Mouse (Mus musculus): Measurements from ENCODE around the gene Epb41l4b. TPM values are rescaled to one million over a fixed set of nuclear protein-coding genes. Genes with fewer than 3 reads are reported as not detected.

The Epb41l4b gene
- polyA plus RNA-seq, 1 experiment from 2014 or later, result 1.4 TPM

DNA sequence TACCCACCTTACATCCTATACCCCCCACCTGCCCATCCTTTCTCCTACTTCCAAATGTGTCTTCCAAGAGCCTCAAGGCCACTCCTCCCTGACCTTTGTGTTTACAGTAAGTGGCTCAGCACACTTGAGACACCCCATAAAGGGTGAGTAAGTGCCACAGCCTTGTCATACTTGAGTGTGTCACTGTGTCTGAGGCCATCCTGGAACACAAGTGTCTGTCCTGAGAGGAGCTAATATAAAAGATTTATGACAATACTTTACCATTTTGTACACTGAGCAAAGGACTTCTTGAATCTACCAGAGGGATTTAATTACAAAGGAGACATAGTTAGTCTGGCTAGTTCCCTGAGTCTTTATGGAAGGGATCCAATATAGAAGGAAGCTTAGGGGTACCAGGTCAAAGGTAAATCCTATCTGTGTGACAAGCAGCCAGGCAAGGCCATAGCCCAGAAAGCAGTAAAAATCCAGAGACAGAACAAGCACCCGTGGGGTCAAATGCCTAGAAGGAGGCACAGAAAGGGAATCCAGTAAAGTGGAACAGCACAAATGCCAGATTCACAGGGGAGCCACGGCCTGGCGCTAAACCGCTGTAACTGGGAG lies 2.9 kb downstream of the Epb41l4b start:
- H3K27me3 ChIP-seq (ENCODE audit: control insufficient read depth, insufficient read depth, low read depth, low read length), result peaks cover 43% of the 10 kb centered on the region
- no peak overlapping the region for H3K27ac ChIP-seq (ENCODE audit: low read length)
- peaks cover 19% of the 10 kb centered on the region for H3K4me1 ChIP-seq (replicated peaks; ENCODE audit: control insufficient read depth, insufficient read depth, low read length)
- no peak for ATAC-seq (ENCODE audit: low read depth)
- H3K36me3 ChIP-seq (ENCODE audit: control insufficient read depth, insufficient read depth, low read length), result no peaks in the 10 kb centered on the region
- WGBS, result 61% methylated on average over 4 of the region's 4 CpGs
- no peak overlapping the region for H3K4me2 ChIP-seq (ENCODE audit: low read depth, low read length)
- no peaks in the 10 kb centered on the region for H3K9me3 ChIP-seq (ENCODE audit: control insufficient read depth, low read length)
- H3K9ac ChIP-seq (ENCODE audit: low read length), result no peak overlapping the region
- no peak overlapping the region for H3K4me3 ChIP-seq (ENCODE audit: low read length)

DNA sequence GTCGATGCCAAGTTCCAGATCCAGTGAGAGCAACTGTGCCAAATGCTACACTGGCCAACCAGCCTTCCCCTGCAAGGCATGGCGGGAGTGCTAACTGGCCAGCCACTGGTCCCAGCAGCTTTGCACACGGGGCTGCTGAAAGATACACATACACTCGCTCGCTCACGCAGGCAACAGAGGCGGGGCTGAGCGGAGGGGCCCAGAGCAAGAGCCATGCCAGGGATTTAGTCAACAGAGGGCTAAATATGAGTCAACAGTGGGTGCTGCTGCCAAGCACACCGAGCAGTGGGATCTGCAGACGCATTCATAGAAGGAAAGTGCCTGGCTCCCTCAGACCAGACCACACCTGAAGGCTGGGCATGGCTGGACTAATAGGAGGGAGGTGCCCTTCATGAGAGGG lies 3.8 kb downstream of the Epb41l4b start:
- H3K27me3 ChIP-seq (ENCODE audit: control insufficient read depth, insufficient read depth, low read depth, low read length), result peaks cover 35% of the 10 kb centered on the region
- no peaks in the 10 kb centered on the region for H3K36me3 ChIP-seq (ENCODE audit: control insufficient read depth, insufficient read depth, low read length)
- 39% methylated on average over 10 of the region's 10 CpGs for WGBS
- H3K9me3 ChIP-seq (ENCODE audit: control insufficient read depth, low read length), result no peaks in the 10 kb centered on the region
- H3K27ac ChIP-seq (ENCODE audit: low read length), result no peak overlapping the region
- 0 out of 2 replicates have a peak overlapping the region, but pooled peaks have one; percentile 5 for H3K4me3 ChIP-seq (ENCODE audit: low read length)
- ATAC-seq (ENCODE audit: low read depth), result peak; percentile 49
- peaks cover 19% of the 10 kb centered on the region for H3K4me1 ChIP-seq (replicated peaks; ENCODE audit: control insufficient read depth, insufficient read depth, low read length)
- H3K4me2 ChIP-seq (ENCODE audit: low read depth, low read length), result peak overlapping the region; percentile 18; the same call in 1 of the 2 replicates
- no peak overlapping the region for H3K9ac ChIP-seq (ENCODE audit: low read length)

DNA sequence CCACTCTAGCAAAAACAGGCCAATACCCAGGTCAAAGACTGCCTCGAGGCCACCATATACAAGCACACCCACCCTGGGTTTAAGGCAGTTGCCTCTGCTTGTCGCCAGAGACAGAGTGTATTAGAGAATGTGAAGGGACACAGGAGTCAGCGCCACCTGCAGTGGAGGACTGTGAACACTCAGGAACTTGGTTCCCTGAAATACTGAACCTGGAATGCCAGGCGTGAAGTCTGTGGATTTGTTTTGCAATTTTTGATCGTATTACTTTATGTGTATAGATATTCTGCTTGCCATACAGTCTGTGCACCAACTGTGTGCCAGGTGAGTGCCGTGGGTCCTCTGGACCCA lies 5.2 kb downstream of the Epb41l4b start:
- Histone ChIP-seq H3K9ac (ENCODE audit: low read length) (no peak overlapping the region), H3K27ac (ENCODE audit: low read length) (no peak overlapping the region), H3K4me2 (ENCODE audit: low read depth, low read length) (no peak overlapping the region), H3K36me3 (ENCODE audit: control insufficient read depth, insufficient read depth, low read length) (no peaks in the 10 kb centered on the region), H3K4me3 (ENCODE audit: low read length) (no peak overlapping the region), H3K9me3 (ENCODE audit: control insufficient read depth, low read length) (no peaks in the 10 kb centered on the region), H3K4me1 (replicated peaks; ENCODE audit: control insufficient read depth, insufficient read depth, low read length) (peaks cover 17% of the 10 kb centered on the region), H3K27me3 (ENCODE audit: control insufficient read depth, insufficient read depth, low read depth, low read length) (peaks cover 35% of the 10 kb centered on the region)
- ATAC-seq (ENCODE audit: low read depth), result no peak
- WGBS, result 66% methylated on average over 6 of the region's 6 CpGs

DNA sequence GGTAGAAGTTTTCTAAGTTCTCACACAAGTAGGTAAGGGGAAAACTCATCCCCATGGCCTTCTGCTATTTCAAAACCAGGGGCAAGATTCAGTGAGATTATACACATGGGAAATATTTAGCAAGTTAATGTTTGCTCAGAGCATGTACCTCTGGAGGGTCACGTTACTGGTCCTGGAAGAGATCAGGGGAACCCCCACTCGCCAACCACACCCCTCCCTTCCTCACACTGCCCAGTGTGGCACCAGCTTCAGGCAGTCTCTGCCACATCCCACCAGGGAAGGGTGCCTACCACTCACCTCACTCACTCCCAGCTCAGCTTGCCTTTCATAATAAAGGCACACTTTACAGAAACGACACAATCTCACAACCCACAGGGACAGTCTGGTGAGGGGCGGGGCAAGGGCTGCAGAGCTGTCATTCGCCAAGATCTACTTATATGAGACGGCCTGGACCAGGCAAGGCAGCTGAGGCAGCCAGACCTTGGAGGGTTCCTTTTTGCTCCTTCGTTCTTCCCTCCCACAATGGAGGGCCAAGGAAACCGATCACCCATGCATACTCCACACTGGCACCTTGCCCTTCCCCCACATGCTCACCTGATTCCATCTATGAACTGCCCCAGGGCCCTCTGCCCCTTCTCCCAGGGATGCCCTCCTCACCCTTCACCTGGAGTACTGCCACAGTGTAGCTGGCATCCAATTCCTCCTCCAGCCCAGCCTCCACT lies 5.7 kb downstream of the Epb41l4b start:
- Histone ChIP-seq H3K36me3 (ENCODE audit: control insufficient read depth, insufficient read depth, low read length) (no peaks in the 10 kb centered on the region), H3K9me3 (ENCODE audit: control insufficient read depth, low read length) (no peaks in the 10 kb centered on the region), H3K4me2 (ENCODE audit: low read depth, low read length) (no peak overlapping the region), H3K27me3 (ENCODE audit: control insufficient read depth, insufficient read depth, low read depth, low read length) (peaks cover 31% of the 10 kb centered on the region), H3K27ac (ENCODE audit: low read length) (no peak overlapping the region), H3K4me3 (ENCODE audit: low read length) (no peak overlapping the region), H3K4me1 (replicated peaks; ENCODE audit: control insufficient read depth, insufficient read depth, low read length) (peaks cover 15% of the 10 kb centered on the region), H3K9ac (ENCODE audit: low read length) (no peak overlapping the region)
- 52% methylated on average over 8 of the region's 8 CpGs for WGBS
- no peak for ATAC-seq (ENCODE audit: low read depth)

DNA sequence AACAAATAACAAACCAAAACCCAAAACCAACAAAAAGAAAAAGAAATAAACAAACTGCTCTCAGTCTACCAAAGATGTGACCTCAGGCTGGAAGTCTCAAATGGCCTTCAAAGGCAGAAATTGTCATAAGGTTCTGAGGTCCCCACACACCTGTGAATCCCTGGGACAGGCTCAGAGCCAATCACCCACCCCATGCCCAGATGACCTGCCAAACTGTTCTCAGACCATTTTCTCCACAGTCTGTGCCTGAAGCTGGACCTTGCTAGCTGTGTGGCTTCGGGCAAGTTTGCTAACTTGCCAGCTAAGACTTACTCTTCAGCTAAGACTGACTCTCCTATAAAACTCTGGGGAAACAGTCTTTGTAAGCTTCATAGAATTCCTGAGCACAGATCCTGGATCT lies 7.8 kb downstream of the Epb41l4b start:
- WGBS, result 83% methylated on average over 1 of the region's 1 CpGs
- peaks cover 10% of the 10 kb centered on the region for H3K27me3 ChIP-seq (ENCODE audit: control insufficient read depth, insufficient read depth, low read depth, low read length)
- H3K27ac ChIP-seq (ENCODE audit: low read length), result no peak overlapping the region
- no peak for ATAC-seq (ENCODE audit: low read depth)
- H3K4me2 ChIP-seq (ENCODE audit: low read depth, low read length), result no peak overlapping the region
- no peaks in the 10 kb centered on the region for H3K9me3 ChIP-seq (ENCODE audit: control insufficient read depth, low read length)
- no peak overlapping the region for H3K4me3 ChIP-seq (ENCODE audit: low read length)
- H3K4me1 ChIP-seq (replicated peaks; ENCODE audit: control insufficient read depth, insufficient read depth, low read length), result peaks cover 6% of the 10 kb centered on the region; the same call in 1 of the 2 replicates
- H3K36me3 ChIP-seq (ENCODE audit: control insufficient read depth, insufficient read depth, low read length), result no peaks in the 10 kb centered on the region
- no peak overlapping the region for H3K9ac ChIP-seq (ENCODE audit: low read length)

DNA sequence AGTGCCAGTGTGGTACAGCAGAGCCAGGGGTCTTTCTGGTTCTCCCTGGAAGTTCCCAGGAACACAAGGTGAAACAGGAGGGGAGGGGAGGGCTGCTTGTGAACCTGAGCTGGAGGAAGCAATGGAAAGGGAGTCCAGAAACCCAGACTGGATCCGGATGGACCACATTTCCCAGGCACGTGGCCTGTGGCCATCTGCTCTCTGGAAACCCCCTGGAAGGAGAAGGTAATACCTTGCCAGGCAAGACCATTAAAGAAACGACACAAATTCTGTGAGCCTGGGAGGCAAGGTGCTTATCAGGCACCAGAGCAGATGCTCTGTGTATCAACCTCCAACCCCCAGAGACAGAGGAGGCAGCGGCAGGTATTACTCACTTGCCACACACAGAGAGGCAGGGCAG lies 8.7 kb downstream of the Epb41l4b start:
- Histone ChIP-seq H3K27me3 (ENCODE audit: control insufficient read depth, insufficient read depth, low read depth, low read length) (peaks cover 4% of the 10 kb centered on the region), H3K4me3 (ENCODE audit: low read length) (no peak overlapping the region), H3K36me3 (ENCODE audit: control insufficient read depth, insufficient read depth, low read length) (no peaks in the 10 kb centered on the region), H3K4me2 (ENCODE audit: low read depth, low read length) (no peak overlapping the region), H3K4me1 (replicated peaks; ENCODE audit: control insufficient read depth, insufficient read depth, low read length) (peaks cover 6% of the 10 kb centered on the region; the same call in 1 of the 2 replicates), H3K27ac (ENCODE audit: low read length) (no peak overlapping the region), H3K9me3 (ENCODE audit: control insufficient read depth, low read length) (no peaks in the 10 kb centered on the region), H3K9ac (ENCODE audit: low read length) (no peak overlapping the region)
- ATAC-seq (ENCODE audit: low read depth), result no peak
- 47% methylated on average over 4 of the region's 4 CpGs for WGBS

DNA sequence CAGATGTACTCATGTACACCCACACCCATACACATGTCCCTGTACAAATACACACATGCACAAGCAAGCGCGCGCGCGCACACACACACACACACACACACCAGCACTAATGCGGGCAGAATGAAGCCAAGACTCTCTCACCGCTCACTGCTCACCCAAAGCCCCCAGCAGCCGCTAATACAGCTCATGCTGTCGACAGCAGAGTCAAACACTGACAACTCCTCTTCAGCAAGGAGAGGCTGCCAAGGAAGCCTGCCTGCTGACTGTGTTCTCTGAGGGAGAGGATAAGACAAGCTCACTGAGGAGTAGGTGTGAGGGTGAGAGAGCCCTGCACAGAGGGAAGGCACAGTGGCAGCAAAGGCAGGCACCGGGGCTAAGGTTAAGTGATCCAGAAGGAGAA lies 11.4 kb downstream of the Epb41l4b start:
- H3K4me1 ChIP-seq (replicated peaks; ENCODE audit: control insufficient read depth, insufficient read depth, low read length), result peaks cover 4% of the 10 kb centered on the region; the same call in 1 of the 2 replicates
- no peak overlapping the region for H3K4me2 ChIP-seq (ENCODE audit: low read depth, low read length)
- 74% methylated on average over 10 of the region's 10 CpGs for WGBS
- H3K9me3 ChIP-seq (ENCODE audit: control insufficient read depth, low read length), result no peaks in the 10 kb centered on the region
- H3K27ac ChIP-seq (ENCODE audit: low read length), result no peak overlapping the region
- H3K36me3 ChIP-seq (ENCODE audit: control insufficient read depth, insufficient read depth, low read length), result no peaks in the 10 kb centered on the region
- ATAC-seq (ENCODE audit: low read depth), result no peak
- H3K27me3 ChIP-seq (ENCODE audit: control insufficient read depth, insufficient read depth, low read depth, low read length), result no peaks in the 10 kb centered on the region; the same call in 1 of the 2 replicates
- H3K4me3 ChIP-seq (ENCODE audit: low read length), result no peak overlapping the region
- H3K9ac ChIP-seq (ENCODE audit: low read length), result no peak overlapping the region

DNA sequence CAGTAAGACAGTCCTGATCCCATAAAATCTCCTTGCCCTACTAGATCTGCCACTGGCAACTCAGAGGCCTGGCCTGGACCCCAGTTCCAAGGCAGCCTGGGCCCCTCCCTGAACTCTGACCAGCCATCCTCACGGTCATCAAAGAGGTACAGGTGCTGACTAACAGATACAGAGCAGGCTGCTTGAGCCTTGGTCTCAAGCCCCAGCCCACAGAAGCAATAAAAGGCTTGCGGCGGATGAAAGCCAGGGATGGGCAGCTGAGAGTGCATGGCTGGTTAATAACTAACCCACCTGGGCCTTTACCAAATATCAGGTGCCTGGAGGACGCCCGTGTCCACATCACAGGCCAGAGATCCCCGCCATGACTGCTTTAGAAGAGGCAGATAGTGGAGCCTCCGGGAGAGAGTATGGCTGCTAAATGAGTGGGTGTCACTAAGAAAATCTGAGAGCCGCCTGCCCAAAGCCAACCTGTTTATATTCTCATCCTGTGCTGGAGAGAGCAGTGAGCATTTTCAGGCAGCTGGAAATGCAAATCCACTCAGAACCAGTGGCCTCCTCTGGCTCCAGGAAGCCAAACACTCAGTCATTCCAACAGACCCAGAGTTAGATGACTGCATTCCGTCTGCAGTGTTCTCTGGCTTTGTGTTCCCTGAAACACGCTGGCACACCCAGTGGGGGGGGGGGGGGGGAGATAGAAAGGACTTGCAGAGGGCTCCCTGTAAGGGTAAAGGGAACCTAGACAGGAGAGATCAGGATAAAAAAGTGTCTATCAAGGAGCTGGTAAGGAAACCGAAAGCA lies 13.3 kb downstream of the Epb41l4b start:
- ATAC-seq (ENCODE audit: low read depth), result peak; percentile 67
- peak overlapping the region; percentile 79 for H3K27ac ChIP-seq (ENCODE audit: low read length)
- no peak overlapping the region for H3K9ac ChIP-seq (ENCODE audit: low read length)
- H3K36me3 ChIP-seq (ENCODE audit: control insufficient read depth, insufficient read depth, low read length), result no peaks in the 10 kb centered on the region
- WGBS, result 57% methylated on average over 11 of the region's 11 CpGs
- 0 out of 2 replicates have a peak overlapping the region, but pooled peaks have one; percentile 16 for H3K4me2 ChIP-seq (ENCODE audit: low read depth, low read length)
- no peaks in the 10 kb centered on the region; the same call in 1 of the 2 replicates for H3K27me3 ChIP-seq (ENCODE audit: control insufficient read depth, insufficient read depth, low read depth, low read length)
- H3K4me1 ChIP-seq (replicated peaks; ENCODE audit: control insufficient read depth, insufficient read depth, low read length), result peaks cover 4% of the 10 kb centered on the region; the same call in 1 of the 2 replicates
- no peak overlapping the region for H3K4me3 ChIP-seq (ENCODE audit: low read length)
- no peaks in the 10 kb centered on the region for H3K9me3 ChIP-seq (ENCODE audit: control insufficient read depth, low read length)

DNA sequence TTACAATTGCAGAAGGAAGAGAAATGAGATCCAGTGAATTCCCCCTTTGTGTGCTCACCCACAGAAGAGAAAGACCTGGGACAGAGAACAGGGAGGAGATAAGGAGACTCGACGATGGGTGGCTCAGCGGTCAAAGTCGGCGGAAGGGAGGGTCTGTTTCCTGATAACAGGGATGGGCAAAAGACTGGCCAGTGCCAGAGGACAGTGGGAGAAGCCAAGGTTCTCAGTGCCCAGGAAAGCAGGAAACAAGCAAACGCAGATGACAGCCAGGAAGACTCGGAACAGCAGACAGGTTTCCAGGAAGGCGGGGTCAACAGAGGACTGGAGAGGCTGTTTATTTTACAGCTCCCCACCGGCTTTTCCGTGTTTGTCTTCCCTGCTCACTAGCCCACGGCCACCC lies 20.2 kb downstream of the Epb41l4b start:
- Histone ChIP-seq H3K9ac (ENCODE audit: low read length) (no peak overlapping the region), H3K4me2 (ENCODE audit: low read depth, low read length) (no peak overlapping the region; the same call in 1 of the 2 replicates), H3K27me3 (ENCODE audit: control insufficient read depth, insufficient read depth, low read depth, low read length) (peaks cover 3% of the 10 kb centered on the region; the same call in 1 of the 2 replicates), H3K4me3 (ENCODE audit: low read length) (no peak overlapping the region), H3K9me3 (ENCODE audit: control insufficient read depth, low read length) (no peaks in the 10 kb centered on the region), H3K36me3 (ENCODE audit: control insufficient read depth, insufficient read depth, low read length) (no peaks in the 10 kb centered on the region), H3K27ac (ENCODE audit: low read length) (no peak overlapping the region), H3K4me1 (replicated peaks; ENCODE audit: control insufficient read depth, insufficient read depth, low read length) (peaks cover 8% of the 10 kb centered on the region)
- no peak for ATAC-seq (ENCODE audit: low read depth)
- WGBS, result 21% methylated on average over 11 of the region's 11 CpGs

Data from lung, embryonic 16.5 days (tissue).